Mouse (Mus musculus): ENCODE data around the gene Folr1. TPM values are rescaled to one million over a fixed set of nuclear protein-coding genes. Genes with fewer than 3 reads are reported as not detected.

Gene Folr1
- total RNA-seq, 2 experiments from 2014 or later: 0.27 to 0.33 TPM

- DNase-seq: no peak
Observed at GRCm38 (mm10) chr7:101871296-101871695, 708 bp upstream of the Folr1 start.

GRCm38 (mm10) chr7:101869163-101869500 lies 1.5 kb downstream of the Folr1 start:
- no peak for DNase-seq
- intact Hi-C loops (cut with DNase I): no loop called here

More at GRCm38 (mm10) chr7:101871296-101871695, 708 bp upstream of the Folr1 start:
- intact Hi-C loops (cut with DNase I): no loop called here

GRCm38 (mm10) chr7:101868241-101869162 lies 2.1 kb downstream of the Folr1 start:
- intact Hi-C loops (cut with DNase I): no loop called here
- DNase-seq: no peak

- DNase-seq: no peak
- intact Hi-C loops (cut with DNase I): no loop called here
Observed at GRCm38 (mm10) chr7:101867482-101867881, 3.1 kb downstream of the Folr1 start.

- intact Hi-C loops (cut with DNase I): no loop called here
- no peak for DNase-seq
Observed at GRCm38 (mm10) chr7:101866491-101867265, 3.9 kb downstream of the Folr1 start.

GRCm38 (mm10) chr7:101863415-101863814 lies 7.2 kb downstream of the Folr1 start, which contains the start of gene Anapc15:
Anapc15 (plus strand) TSS chr7:101863715.
- intact Hi-C loops (cut with DNase I): no loop called here
- DNase-seq: no peak

GRCm38 (mm10) chr7:101862291-101862690 lies 8.3 kb downstream of the Folr1 start:
- intact Hi-C loops (cut with DNase I): no loop called here
- no peak for DNase-seq

GRCm38 (mm10) chr7:101860978-101861377 lies 9.6 kb downstream of the Folr1 start:
- intact Hi-C loops (cut with DNase I): no loop called here
- no peak for DNase-seq

- DNase-seq: peak in 1 of 2 experiments; percentile 11
- intact Hi-C loops (cut with DNase I): no loop called here
Observed at GRCm38 (mm10) chr7:101858362-101858761, 12.2 kb downstream of the Folr1 start.

GRCm38 (mm10) chr7:101857094-101857493 lies 13.5 kb downstream of the Folr1 start, which contains the start of gene Folr2:
Folr2 (minus strand) TSS chr7:101857194.
- intact Hi-C loops (cut with DNase I): no loop called here
- DNase-seq: no peak

- intact Hi-C loops (cut with DNase I): no loop called here
- no peak for DNase-seq
Observed at GRCm38 (mm10) chr7:101853816-101854215, 16.8 kb downstream of the Folr1 start.

- DNase-seq: no peak
- intact Hi-C loops (cut with DNase I): no loop called here
Observed at GRCm38 (mm10) chr7:101852846-101853245, 17.7 kb downstream of the Folr1 start.

- intact Hi-C loops (cut with DNase I): no loop called here
- no peak for DNase-seq
Observed at GRCm38 (mm10) chr7:101851689-101852088, 18.9 kb downstream of the Folr1 start.

GRCm38 (mm10) chr7:101847934-101848333 lies 22.7 kb downstream of the Folr1 start:
- intact Hi-C loops (cut with DNase I): no loop called here
- no peak for DNase-seq

- intact Hi-C loops (cut with DNase I): no loop called here
- no peak for DNase-seq
Observed at GRCm38 (mm10) chr7:101844186-101844585, 26.4 kb downstream of the Folr1 start.

GRCm38 (mm10) chr7:101837606-101838471 lies 32.7 kb downstream of the Folr1 start, which contains the start of gene Inppl1:
Inppl1 (minus strand) TSS chr7:101838229.
- intact Hi-C loops (cut with DNase I): loop anchor here (2.0 to 5.0 kb wide), 2 partner anchors 57 to 161 kb away; no protein-coding TSS in a partner anchor
- DNase-seq: peak; percentile 89 to 90

GRCm38 (mm10) chr7:101837154-101837605 lies 33.4 kb downstream of the Folr1 start:
- DNase-seq: no peak

GRCm38 (mm10) chr7:101836271-101837153 lies 34.1 kb downstream of the Folr1 start:
- intact Hi-C loops (cut with DNase I): loop anchor here (5.0 kb wide), 1 partner anchor 159 kb away; no protein-coding TSS in a partner anchor
- DNase-seq: peak; percentile 67 to 74

More at GRCm38 (mm10) chr7:101837154-101837605, 33.4 kb downstream of the Folr1 start:
- intact Hi-C loops (cut with DNase I): loop anchor here (5.0 kb wide), 1 partner anchor 160 kb away; no protein-coding TSS in a partner anchor

All from heart, postnatal 36 days (tissue).